Mouse (Mus musculus): ENCODE results near the gene Gm13271.
A peak's percentile ranks its signal among the peaks of the same experiment; 100 is the strongest.
"Not testable (repeated sequence)": the region's sequence is repeated elsewhere in the genome, so short reads cannot be mapped to it uniquely, and the experiment has no call there.

The Gm13271 gene

DNA sequence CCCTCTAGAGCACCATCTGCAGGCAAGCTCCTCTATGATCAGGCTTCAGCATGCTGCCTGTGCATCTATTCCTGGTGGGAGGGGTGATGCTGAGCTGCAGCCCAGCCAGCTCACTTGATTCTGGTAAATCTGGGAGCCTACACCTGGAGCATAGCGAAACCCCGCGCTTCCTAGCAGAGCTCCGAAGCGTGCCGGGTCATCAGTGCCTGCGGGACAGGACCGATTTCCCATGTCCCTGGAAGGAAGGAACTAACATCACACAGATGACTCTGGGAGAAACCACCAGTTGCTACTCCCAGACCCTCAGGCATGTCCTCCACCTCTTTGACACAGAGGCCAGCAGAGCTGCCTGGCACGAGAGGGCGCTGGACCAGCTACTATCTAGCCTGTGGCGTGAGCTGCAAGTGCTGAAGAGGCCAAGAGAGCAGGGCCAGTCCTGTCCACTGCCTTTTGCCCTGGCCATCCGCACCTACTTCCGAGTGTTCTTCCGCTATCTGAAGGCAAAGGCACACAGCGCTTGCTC is at the start of gene Gm13271:
Gm13271 (plus strand) TSS at position 51 of the 523 bp plus-strand sequence.
- DNase-seq (ENCODE audit: low read depth, low spot score) = not testable (repeated sequence)

DNA sequence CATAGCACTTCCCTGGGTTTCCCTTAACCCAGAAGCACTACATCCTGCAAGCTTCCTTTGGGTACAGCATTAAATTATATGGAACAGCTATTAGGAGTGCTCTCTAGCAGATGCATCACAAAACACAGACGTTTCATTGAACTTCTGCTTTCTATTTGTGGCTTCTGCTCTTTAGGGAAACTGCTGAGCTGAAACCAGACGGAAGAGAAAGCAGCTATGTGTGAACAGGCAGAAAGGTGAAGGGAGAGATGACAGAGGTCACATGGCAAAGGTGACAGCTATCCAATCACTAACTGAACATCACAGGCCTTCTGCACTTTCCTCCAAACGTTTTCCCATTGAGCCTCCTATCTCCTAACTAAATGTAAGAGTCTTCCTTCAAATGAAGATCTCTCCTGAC is 48.7 kb upstream of the Gm13271 start:
- DNase-seq (ENCODE audit: low read depth, low spot score) = no peak

DNA sequence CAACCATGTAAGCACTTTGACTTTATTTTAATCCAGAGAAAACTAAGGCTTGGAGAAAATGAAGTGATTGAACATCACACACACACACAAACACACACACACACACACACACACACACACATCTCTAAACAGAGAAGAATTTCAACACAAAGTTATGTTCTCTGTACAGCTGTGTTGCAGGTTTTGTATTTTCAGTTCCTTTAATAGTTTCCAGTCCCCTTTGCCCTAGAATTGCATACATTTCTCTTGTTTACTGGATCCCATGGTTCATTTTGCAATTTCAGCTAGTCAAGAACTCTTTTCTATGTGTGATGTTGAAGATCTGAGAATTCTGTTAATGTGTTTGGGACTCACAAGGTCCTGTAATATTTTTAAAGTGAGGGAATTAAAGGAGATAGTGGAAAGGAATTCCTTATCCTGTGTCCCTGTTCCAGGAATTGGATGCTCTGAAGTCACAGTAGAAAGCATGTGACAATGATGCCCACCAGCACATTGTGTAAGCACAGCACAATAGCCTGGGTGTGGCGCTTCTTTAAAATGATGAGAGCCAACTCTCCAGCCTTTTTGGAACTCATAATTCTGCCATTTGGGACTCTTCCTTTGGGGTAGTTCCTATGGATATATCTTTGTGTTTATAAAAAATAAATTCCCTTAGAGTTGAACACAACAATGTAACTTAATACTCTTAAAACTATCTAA is 47.4 kb upstream of the Gm13271 start:
- DNase-seq (ENCODE audit: low read depth, low spot score) = no peak

DNA sequence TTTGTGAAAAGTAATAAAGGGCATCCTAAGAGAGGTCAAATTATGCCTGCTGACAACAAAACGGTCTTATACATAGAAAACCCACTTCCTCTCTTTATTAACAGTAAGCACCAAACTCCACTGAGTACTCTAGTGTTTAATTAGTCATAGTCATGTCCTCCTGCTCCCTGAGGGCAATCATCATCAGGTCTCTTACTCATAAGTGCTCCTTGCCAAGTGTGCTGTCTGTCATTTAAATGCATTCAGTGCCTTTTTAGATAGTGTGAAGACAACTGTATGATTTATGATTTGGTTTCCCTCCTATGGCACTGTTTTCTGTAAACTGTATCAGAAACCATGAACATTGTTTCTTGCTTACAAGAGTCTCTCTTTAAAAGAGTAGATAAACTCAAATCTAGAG is 40.4 kb upstream of the Gm13271 start:
- DNase-seq (ENCODE audit: low read depth, low spot score) = no peak

DNA sequence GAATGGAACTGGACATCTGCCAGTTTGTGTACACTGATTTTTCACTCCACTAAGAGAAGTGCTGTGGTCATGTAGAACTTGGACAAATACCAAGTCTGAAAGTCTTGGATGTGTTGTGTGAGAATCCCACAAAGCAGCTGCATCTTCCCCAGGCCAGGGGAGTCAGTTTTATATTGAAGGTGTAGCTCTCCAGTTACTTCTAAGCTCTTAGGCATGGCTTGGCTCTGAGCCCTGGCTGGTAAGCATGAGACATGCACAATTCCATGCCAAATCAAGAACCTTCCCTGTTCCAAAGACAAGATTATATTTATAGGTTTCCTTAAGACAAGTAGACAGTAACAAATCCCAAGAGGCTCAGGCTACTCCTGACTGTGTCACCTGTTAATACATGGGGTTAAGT is 39.6 kb upstream of the Gm13271 start:
- no peak for DNase-seq (ENCODE audit: low read depth, low spot score)

DNA sequence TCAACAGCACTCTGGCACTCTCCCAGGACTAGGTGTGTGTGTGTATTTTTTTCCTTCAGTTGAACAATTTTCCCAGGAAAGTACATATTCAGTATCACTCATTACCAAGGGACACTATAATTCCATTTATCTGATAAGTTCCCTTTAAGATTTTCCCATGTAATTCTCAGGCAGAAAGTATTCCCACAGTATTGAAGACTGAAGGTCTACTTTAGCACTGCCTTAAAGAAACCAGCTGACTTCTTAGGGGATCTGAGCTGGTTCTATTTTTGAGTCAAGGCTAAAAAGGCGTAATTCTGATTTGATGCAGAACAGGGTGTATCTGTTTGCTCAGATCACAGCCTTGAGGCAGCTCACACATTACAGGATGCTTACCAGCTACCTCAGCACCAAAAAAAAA is 36.0 kb upstream of the Gm13271 start:
- no peak for DNase-seq (ENCODE audit: low read depth, low spot score)

DNA sequence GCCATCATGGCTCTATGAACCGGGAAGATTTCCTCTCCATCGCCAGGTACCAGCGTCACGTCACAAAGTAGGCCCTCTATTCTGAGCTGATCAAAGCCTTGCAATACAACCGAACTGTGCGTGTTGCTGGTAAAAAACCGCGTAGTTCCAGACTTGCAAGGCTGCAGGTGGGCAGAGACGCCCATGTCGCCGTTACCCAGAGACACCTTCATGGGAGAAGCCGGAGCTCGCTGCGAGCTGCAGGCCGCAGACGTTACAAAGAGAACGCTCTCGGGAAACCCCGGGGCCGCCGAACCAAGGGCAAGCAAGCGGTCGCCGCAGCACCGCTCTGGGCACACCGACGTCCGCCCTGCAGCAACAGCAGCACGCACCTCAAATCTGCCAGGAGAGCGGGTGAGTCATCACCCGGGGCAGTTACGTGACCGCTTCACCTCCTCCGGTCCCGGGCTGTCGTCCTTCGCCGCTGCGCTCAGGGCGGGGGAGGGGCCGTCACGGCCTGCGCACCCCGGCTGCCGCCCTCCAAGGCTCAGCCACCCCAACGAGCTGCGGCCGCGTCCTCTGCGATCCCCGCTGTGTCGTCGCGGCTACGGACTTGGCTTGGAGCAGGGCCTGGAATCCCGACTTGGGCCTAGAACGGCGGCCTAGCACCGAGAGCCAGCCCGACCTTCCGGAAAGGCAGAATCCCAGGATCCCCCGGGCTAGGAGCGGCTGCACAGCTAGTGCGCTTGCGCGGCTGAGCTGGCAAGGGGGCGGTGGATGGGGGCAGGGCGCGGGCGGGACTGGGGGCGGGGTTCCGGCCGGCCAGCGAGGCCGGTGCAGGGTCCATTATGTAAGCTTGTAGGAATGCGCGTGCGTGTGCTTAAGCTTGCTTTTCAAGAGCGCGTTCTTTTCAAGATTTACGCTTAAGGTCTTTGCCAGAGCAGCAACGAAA is 32.6 kb upstream of the Gm13271 start, which contains the start of the genes Gm26566 and Klhl9:
Gm26566 (plus strand) TSS at position 15 of the 931 bp plus-strand sequence.
Klhl9 (minus strand) TSS at position 675 of the 931 bp plus-strand sequence.
- peak; percentile 91 for DNase-seq (ENCODE audit: low read depth, low spot score)

DNA sequence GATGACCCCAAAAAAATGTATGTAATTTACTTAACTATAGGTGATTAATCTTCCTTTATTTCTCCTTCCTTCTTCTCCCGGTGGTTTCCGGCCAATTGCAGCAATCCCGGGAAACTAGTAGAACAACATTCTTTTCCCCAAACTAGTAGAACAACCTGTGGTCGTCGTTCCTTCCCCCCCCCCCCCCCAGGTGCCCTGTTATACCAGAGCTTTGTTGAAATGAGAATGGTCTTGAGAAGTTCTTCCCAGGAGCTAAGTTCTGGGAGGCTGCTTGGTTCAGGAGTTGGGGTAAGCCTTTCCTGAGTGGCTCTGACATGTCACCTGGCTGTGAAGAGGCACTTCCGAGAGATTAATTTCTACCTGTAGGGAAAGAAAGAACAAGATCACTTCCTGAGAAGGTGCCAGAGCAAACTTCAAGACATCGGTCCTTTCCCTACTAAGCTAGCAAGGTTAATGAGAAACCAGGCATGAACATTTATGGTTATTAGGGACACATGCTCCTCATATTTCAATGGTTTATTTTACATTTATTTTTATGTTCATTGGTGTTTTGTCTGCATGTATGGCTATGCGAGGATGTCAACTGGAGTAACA is 31.1 kb upstream of the Gm13271 start:
- no peak for DNase-seq (ENCODE audit: low read depth, low spot score)

DNA sequence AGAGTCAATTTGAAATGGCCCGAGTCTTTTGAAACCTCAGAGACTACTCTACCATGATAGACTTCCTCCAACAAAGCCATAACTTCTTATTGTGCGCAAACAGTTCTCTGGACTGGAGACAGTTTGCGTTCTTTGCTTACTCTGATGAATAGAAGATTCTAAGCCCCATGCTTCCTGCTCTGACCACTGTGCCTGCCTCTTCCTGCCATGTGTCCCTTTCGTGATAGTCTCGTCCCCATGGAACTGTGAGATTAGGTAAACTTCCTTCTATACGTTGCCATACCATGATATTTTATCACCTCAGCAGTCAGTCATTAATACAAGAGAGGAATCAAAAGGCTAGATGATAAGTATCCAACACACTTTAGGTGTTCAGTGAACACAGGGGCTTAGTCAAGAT is 27.9 kb upstream of the Gm13271 start:
- no peak for DNase-seq (ENCODE audit: low read depth, low spot score)

DNA sequence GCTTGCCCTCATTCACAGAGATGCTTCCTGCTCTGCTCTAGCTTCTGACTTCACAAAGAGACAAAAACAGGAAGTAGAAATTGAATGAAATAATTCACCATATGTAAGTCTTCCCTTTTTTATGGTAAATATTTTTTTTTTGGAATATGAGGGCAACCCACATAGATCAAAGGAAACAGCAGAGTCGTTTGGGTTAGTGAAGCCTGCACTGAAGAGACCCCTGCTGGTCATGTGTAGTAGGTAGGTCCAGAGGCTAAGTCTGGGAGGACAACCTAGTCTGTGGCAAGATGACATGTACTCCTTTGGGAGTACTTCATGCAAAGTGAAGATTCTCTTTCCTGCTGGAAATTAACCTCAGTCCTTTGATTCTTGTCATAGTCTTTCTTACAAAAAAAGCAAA is 27.3 kb upstream of the Gm13271 start:
- DNase-seq (ENCODE audit: low read depth, low spot score) = no peak

DNA sequence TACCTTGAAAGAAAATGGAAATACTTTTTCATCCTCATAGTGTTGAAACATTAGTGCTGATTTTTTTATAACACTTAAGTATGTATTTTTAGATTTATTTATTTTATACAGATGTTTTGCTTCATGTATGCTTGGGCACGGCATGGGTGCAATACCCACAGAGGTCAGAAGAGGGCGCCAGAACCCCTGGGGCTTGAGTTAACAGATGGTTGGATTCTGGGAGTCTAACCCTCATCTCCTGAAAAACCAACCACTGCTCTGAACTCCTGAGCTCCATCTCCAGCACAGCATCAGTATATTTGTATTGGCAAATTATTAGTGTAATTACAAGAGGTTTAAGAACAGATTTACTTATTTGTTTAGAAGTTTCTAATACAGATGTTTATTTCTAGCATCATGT is 16.2 kb upstream of the Gm13271 start:
- DNase-seq (ENCODE audit: low read depth, low spot score) = peak; percentile 61

DNA sequence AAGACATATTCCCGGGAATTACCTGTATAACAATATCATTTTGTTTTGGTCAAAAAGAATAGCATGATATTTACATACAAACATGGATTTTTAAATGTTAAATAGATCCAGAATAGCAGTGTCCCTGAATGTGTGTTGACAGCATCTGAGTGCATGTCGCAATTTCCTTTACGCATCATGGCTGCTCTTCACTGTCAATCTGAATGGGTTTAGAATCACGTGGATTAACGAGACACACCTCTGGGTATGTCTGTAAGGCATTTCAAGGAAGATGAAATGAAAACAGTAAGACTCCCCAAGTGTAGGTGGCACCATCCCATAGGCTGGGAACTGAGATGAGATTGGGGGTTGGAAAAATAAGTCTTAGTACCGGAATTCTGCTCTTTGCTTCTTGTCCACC is 15.6 kb upstream of the Gm13271 start:
- no peak for DNase-seq (ENCODE audit: low read depth, low spot score)

DNA sequence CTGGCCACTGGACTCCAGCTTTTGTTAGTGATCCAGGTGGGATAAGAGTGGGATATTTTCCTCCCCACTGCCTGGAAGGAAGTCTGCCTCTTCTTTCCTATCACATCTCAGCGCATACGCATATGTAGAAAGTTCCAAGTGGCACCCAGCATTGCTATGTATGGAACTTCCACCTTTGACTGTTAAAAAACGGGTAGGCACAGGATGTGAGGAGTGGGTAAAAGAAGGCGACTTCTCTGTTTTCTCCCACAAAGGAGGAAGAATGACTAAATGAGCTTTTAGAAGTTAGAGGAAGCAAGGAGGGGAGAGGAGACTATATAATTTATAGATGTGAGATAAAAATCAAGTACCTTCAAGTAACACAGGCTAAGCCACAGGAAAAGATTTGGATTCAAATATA is 13.2 kb upstream of the Gm13271 start:
- no peak for DNase-seq (ENCODE audit: low read depth, low spot score)

DNA sequence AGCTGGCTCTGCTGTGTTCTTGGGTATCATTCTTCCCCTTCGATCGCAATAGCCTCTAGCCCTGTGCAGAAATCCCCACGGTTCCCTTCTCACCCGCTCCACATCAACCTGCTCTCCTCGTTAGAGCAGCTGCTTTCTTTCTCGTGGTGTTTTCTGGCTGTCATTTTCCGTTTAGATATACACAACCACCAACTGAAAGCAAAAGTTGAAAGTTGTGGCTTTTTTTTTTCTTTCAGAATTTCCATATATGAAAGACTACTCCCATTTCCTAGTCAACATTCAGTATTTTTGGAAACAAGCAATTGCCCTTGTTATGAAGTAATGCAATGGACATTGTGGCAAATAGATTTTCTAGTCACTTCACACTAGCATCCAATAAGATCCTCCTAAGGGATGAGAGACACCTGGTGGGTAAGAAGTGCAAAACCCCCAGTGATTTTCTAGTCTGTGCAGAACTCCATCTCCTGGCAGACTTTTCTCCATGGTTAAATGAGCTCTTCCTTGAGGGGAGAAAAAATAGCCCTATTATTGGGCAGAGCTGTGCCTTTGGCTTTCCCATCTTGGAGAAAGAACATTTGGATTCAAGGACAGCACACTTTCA is 11.8 kb upstream of the Gm13271 start:
- no peak for DNase-seq (ENCODE audit: low read depth, low spot score)

DNA sequence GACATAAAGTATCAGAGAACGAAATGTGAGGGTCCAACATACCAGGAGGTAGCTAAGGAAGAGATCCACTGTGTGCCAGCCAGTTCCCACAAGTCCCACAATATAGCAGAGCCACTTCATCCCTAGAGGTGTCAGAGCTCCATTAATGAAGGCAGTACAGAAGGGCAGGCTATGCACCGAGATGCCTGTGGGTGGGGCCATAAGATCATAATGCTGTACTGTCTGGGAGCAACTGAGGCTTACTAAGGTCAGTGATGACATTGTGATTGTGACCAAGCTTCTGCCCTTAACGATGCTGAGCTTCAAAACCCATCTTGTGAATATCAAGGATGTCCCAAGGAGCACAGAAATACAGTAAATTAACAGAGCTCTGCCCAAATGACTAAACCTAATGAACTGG is 10.5 kb upstream of the Gm13271 start:
- no peak for DNase-seq (ENCODE audit: low read depth, low spot score)

DNA sequence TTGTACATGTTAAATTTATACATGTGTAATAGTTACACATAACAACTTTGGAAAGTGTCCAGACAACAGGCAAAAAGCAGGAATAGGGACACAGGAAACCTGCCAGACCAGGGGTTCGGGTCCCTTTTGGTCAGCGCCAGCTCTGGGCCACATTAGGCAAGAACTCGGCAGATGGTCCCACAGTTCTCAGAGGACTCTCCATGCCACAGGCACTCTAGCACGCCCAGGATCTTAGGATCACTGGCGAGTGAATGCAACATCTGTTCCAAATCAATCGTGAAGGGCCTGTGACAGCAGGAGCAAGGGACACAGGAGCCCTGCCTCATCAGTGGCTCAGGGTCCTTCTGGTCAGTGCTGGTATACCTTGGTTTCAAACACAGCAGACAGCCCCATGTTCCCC is 4.7 kb upstream of the Gm13271 start:
- DNase-seq (ENCODE audit: low read depth, low spot score) = no peak

DNA sequence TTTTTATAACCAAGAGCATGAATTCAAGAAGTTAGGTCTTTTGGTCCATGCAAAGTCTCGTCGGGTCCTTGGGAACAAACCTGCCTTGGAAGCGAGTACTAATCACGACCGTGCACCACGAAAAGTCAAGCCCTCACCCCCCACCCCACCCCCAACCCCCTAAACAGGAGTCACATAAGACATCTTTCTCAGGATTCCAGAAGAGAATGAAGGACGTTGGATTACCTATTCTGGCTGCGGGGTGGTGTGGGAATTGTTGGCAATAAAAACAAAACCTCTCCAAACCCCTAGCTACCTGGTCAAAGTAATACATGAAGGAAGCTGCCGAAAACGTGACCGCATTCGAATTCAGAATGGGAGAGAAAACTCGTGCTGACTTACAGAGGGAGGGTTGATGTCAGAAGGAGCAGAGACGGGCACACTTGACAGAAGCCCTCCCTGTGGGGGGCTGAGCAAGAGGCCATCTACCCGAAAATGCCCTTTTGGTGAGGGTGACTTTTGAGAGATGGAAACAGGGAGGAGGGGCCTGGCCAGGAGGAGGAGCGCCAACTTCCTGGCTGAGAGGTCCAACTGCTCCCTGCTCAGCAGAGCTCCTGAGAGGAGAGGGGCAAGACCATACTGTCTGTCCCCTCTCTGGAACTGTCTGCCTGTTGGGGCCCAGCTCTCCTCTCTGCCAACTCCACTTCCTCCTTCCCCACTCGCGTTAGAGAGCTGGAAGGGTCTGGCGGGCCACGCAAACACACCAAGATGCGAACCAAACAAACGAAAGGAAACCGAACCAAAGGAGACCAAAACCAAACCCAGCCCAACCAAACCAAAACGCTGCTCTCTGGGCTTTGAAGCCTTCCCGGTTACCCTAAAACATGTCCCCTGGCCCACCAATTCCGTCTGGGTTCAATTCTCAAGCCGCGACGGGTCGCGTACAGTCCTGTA is 2.2 kb downstream of the Gm13271 start:
- not testable (repeated sequence) for DNase-seq (ENCODE audit: low read depth, low spot score)

DNA sequence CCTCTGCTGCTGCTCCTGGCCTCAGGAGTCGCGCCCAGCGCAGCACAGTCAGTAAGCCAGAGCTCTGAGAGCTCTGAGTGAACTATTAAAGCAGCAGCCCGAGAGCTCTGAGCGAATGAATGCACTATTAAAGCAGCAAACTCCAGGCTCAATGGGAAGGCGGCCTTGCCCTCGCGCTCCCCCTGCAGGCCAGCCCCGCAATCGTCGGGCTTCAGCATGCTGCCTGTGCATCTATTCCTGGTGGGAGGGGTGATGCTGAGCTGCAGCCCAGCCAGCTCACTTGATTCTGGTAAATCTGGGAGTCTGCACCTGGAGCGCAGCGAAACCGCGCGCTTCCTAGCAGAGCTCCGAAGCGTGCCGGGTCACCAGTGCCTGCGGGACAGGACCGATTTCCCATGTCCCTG is 3.0 kb downstream of the Gm13271 start:
- DNase-seq (ENCODE audit: low read depth, low spot score) = not testable (repeated sequence)

DNA sequence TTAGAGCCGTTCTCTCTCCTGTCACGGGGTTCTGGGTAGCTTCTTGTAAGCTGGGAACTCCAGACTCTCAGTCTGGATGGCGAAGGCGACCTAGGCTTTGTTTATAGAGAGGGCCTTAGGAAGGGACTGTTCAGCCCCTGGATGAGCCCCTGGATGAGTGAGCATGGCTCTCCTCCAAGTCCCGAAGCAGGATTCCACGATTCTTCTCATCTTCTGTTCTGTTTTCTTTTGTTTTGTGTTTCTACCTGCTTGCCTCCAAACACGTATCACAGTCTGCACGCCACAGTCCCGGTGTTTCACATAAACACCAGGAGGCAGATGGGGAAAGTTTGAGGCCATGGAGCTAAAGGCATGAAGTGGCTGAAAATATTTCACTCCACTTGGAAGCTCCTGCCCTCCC is 4.1 kb downstream of the Gm13271 start:
- not testable (repeated sequence) for DNase-seq (ENCODE audit: low read depth, low spot score)

DNA sequence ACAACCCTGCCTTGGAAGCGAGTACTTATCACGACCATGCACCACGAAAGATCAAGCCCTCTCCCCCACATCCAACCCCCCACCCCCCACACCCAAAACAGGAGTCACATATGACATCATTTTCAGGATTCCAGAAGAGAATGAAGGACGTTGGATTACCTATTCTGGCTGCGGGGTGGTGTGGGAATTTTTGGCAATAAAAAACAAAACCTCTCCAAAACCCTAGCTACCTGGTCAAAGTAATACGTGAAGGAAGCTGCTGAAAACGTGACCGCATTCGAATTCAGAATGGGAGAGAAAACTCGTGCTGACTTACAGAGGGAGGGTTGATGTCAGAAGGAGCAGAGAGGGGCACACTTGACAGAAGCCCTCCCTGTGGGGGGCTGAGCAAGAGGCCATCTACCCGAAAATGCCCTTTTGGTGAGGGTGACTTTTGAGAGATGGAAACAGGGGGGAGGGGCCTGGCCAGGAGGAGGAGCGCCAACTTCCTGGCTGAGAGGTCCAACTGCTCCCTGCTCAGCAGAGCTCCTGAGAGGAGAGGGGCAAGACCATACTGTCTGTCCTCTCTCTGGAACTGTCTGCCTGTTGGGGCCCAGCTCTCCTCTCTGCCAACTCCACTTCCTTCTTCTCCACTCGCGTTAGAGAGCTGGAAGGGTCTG is 5.1 kb downstream of the Gm13271 start, which contains the start of gene Gm13283:
Gm13283 (plus strand) TSS at position 510 of the 659 bp plus-strand sequence.
- DNase-seq (ENCODE audit: low read depth, low spot score) = peak; percentile 21

Measured in ES-CJ7 (cell line).